Mouse (Mus musculus) kidney, embryonic 16.5 days (tissue): ENCODE results near the gene Eif1b. TPM values are rescaled to one million over a fixed set of nuclear protein-coding genes. Genes with fewer than 3 reads are reported as not detected.

ENCODE experiments used
- ATAC-seq: fragments of 200-750 bp; cut with Nextera tagmentation; 2 replicates; pipeline ENCODE4 v1.8.0; 2017; ENCODE audit warnings: moderate TSS enrichment; ENCODE audit not compliant: low FRiP score, low TSS enrichment
- H3K27ac ChIP-seq: fragments of 300-500 bp; sonication (generic); 2 replicates; pipeline ENCODE4 v1.5.1; 2014; ENCODE audit warnings: low read length
- H3K27me3 ChIP-seq: fragments of 300-500 bp; sonication (generic); 2 replicates; pipeline ENCODE4 v1.6.1; 2014; ENCODE audit warnings: low read length, control low read depth, mixed read lengths; ENCODE audit not compliant: insufficient read depth
- H3K36me3 ChIP-seq: fragments of 300-500 bp; sonication (generic); 2 replicates; pipeline ENCODE4 v1.6.1; 2014; ENCODE audit warnings: low read length, control low read depth, mixed read lengths; ENCODE audit not compliant: insufficient read depth
- H3K4me1 ChIP-seq: fragments of 300-500 bp; sonication (generic); 2 replicates; pipeline ENCODE4 v1.6.1; 2014; ENCODE audit warnings: low read length, control low read depth, mixed read lengths; ENCODE audit not compliant: insufficient read depth
- H3K4me2 ChIP-seq: fragments of 300-500 bp; sonication (generic); replicated peaks from 2 replicates; pipeline ENCODE4 v1.6.1; 2014; ENCODE audit warnings: low read depth, low read length
- H3K4me3 ChIP-seq: fragments of 300-500 bp; sonication (generic); 2 replicates; pipeline ENCODE4 v1.5.1; 2014; ENCODE audit warnings: mild to moderate bottlenecking, low read length
- H3K9ac ChIP-seq: fragments of 300-500 bp; sonication (generic); replicated peaks from 2 replicates; pipeline ENCODE4 v1.6.1; 2014; ENCODE audit warnings: low read length
- H3K9me3 ChIP-seq: fragments of 300-500 bp; sonication (generic); 2 replicates; pipeline ENCODE4 v1.6.1; 2016; ENCODE audit warnings: low read length, control low read depth
- WGBS: fragments of 180-500 bp; shearing (Covaris S2); extraction: QIAGEN DNeasy Blood & Tissue Kit; methylation state at CpG from one replicate; pipeline ENCODE4 v1.1.7; 2014; 5-methylcytosine and 5-hydroxymethylcytosine counted together
- polyA plus RNA-seq: library from polyadenylated mRNA; unstranded; fragments of >200 nt; fragmentation: Nextera tagmentation; extraction: Ambion mirVana; gene quantifications from 2 replicates; pipeline ENCODE4 v1.2.1, GENCODE M21; 2015

The Eif1b gene
- polyA plus RNA-seq, 1 experiment from 2014 or later, result 146 TPM

DNA sequence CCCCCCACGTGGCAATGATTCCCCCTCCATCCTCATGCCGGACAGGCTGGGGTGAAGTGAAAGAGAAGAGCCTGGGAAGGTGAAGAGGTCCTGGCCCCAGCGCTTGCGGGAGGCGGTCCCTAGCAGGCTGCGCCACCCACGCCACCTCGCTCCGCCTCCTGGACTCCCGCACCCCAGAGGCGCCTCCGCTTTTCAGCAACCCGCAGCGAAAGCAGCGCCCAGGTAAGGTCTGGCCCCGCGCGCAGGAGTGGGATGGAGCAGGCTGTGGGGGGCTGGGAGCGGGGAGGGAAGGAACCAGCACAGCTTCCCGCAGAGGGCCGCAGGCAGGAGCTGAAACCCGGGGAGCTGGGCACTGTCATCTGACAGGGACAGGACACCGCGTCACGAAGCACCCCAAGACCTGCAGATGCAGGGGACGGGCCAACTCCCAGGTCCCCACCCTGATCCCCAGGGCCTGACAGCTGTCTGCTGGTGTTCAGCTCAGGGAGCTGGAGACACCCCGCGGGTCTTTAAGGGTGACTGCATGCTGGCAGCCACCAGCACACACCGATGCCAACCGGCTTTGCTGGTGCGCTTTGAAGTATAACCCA lies 47.7 kb downstream of the Eif1b start, which contains the start of gene Entpd3:
TSS of gene Entpd3 (plus strand) at position 157 of the 590 bp plus-strand sequence.
- ATAC-seq, result peak; percentile 52
- no peaks in the 10 kb centered on the region for H3K36me3 ChIP-seq
- peaks cover 8% of the 10 kb centered on the region for H3K4me1 ChIP-seq
- peak within 1 kb of the TSS; percentile 63 for H3K9ac ChIP-seq
- WGBS, result 1% methylated on average over 31 of the region's 31 CpGs
- H3K4me3 ChIP-seq, result peak within 1 kb of the TSS; percentile 49
- no peak within 1 kb of the TSS for H3K27ac ChIP-seq
- H3K27me3 ChIP-seq, result peaks cover 22% of the 10 kb centered on the region
- H3K9me3 ChIP-seq, result no peaks in the 10 kb centered on the region
- peak within 1 kb of the TSS; percentile 95 for H3K4me2 ChIP-seq

DNA sequence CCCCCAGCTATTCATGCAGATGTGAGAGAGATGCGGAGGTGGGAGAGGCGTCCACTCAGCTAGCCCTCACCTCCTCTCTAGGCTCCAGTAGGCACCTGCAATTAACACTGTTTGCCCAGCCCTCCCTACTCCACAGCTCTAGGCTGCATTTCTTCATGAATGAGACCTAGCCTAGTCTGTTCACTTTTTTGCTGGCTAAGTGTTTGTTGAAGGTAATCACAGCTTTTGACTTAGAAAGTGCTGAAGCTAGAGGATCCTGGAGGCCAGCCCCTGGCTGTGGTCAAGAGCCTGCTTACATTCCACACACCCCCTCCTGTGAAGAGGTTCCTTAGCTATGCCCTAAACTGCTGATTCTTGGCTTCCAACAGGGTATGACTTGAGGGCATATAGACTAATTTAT lies 49.4 kb downstream of the Eif1b start:
- Histone ChIP-seq H3K27ac (no peak overlapping the region), H3K4me2 (no peak overlapping the region), H3K9ac (no peak overlapping the region), H3K4me3 (no peak overlapping the region), H3K9me3 (no peaks in the 10 kb centered on the region), H3K36me3 (no peaks in the 10 kb centered on the region), H3K4me1 (peaks cover 8% of the 10 kb centered on the region), H3K27me3 (peaks cover 22% of the 10 kb centered on the region)
- ATAC-seq, result peak; percentile 66
- WGBS, result 14% methylated on average over 1 of the region's 2 CpGs

DNA sequence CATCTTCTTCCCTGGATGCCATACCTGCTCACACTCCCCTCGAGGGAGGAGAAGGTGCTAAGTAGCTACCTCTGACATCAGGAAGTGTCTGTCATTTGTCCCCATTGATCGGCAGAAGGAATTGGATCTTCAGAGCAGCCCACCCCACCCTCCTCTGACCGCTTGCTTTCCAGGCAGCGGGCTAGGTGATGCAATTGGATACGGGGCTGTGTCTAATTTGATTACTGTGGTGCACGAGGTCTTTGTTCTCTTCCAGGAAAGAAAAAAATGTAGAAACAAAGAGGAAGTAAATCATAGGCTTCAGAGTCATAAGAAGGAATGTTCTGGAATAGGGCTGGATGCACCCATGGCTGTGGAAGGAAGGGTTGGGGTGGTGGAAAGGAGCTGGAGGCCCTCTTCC lies 50.2 kb downstream of the Eif1b start:
- Histone ChIP-seq H3K9me3 (no peaks in the 10 kb centered on the region), H3K4me2 (no peak overlapping the region), H3K4me1 (peaks cover 14% of the 10 kb centered on the region), H3K4me3 (no peak overlapping the region), H3K27me3 (peaks cover 22% of the 10 kb centered on the region), H3K9ac (no peak overlapping the region), H3K36me3 (no peaks in the 10 kb centered on the region), H3K27ac (no peak overlapping the region)
- ATAC-seq, result no peak
- 14% methylated on average over 6 of the region's 6 CpGs for WGBS

Other genes starting within 250 kb of the Eif1b start
- 0.19 and 0.30 TPM in 2 replicates for gene Myrip, start 190.7 kb upstream of the Eif1b start, polyA plus RNA-seq
- gene Entpd3, start 47.6 kb downstream of the Eif1b start, polyA plus RNA-seq, result 1.8 TPM in 2 replicates
- 730 and 733 TPM in 2 replicates for gene Rpl14, start 79.2 kb downstream of the Eif1b start, polyA plus RNA-seq